In genomic region chr4:62697469-62697868, GRCm38 (mm10) we compare ENCODE assay signal across 7 mouse cellular contexts.
DNase-seq lines count a peak whose midpoint lies in the region; ATAC-seq lines count a peak whose summit lies in the region.

No protein-coding gene starts in this region.

- no peaks in the 10 kb centered on the region for H3K27me3 ChIP-seq in intestine, embryonic 15.5 days (replicated peaks)
- no peaks in the 10 kb centered on the region for H3K27me3 ChIP-seq in midbrain, embryonic 11.5 days (ENCODE audit: control insufficient read depth, insufficient read depth, low read length)

- DNase-seq in adrenal gland, adult 2 months, result peak; percentile 94
- peak; percentile 90 to 91 for DNase-seq in gastrocnemius, postnatal 36 days
- DNase-seq in left cerebral cortex, postnatal 10 days (ENCODE audit: extremely low spot score in 1 of 2, low spot score in 2 of 2), result peak; percentile 84 to 90
- DNase-seq in midbrain, embryonic 11.5 days (ENCODE audit: low spot score, missing footprints), result peak; percentile 98
- DNase-seq in spleen, postnatal 10 days (ENCODE audit: low spot score in 2 of 2), result peak; percentile 53 to 81

- peak overlapping the region; percentile 40; the same call in 1 of the 2 replicates for H3K27ac ChIP-seq in intestine, embryonic 15.5 days
- no peak overlapping the region for H3K27ac ChIP-seq in midbrain, embryonic 11.5 days (ENCODE audit: low read depth, low read length)

- no peaks in the 10 kb centered on the region for H3K9me3 ChIP-seq in intestine, embryonic 15.5 days
- H3K9me3 ChIP-seq in midbrain, embryonic 11.5 days (ENCODE audit: control insufficient read depth, low read length), result no peaks in the 10 kb centered on the region

- H3K9ac ChIP-seq in intestine, embryonic 15.5 days, result no peak overlapping the region
- H3K9ac ChIP-seq in midbrain, embryonic 11.5 days (ENCODE audit: low read length), result no peak overlapping the region

- no peak overlapping the region for H3K4me3 ChIP-seq in intestine, embryonic 15.5 days (replicated peaks)
- H3K4me3 ChIP-seq in midbrain, embryonic 11.5 days (ENCODE audit: low read depth, low read length), result no peak overlapping the region

- H3K4me2 ChIP-seq in intestine, embryonic 15.5 days (replicated peaks), result no peak overlapping the region
- H3K4me2 ChIP-seq in midbrain, embryonic 11.5 days, result no peak overlapping the region

- peaks cover 14% of the 10 kb centered on the region; the same call in 1 of the 2 replicates for H3K36me3 ChIP-seq in intestine, embryonic 15.5 days
- peaks cover 10% of the 10 kb centered on the region; the same call in 1 of the 2 replicates for H3K36me3 ChIP-seq in midbrain, embryonic 11.5 days (ENCODE audit: control insufficient read depth, insufficient read depth, low read length)

- peaks cover 54% of the 10 kb centered on the region for H3K4me1 ChIP-seq in intestine, embryonic 15.5 days (replicated peaks)
- H3K4me1 ChIP-seq in midbrain, embryonic 11.5 days (ENCODE audit: control insufficient read depth, insufficient read depth, low read length), result peaks cover 15% of the 10 kb centered on the region

- intact Hi-C loops in gastrocnemius, postnatal 36 days (cut with DNase I), result loop anchor here (1.0 kb wide), 1 partner anchor 64 kb away; no protein-coding TSS in a partner anchor
- intact Hi-C loops in left cerebral cortex, postnatal 10 days (cut with DNase I), result loop anchor here (2.0 to 5.0 kb wide), 2 partner anchors 75 to 137 kb away; no protein-coding TSS in a partner anchor

- ATAC-seq in common myeloid progenitor, adult 5-6 weeks (replicated peaks; ENCODE audit: low read depth, poor library complexity, severe bottlenecking), result peak; percentile 61
- ATAC-seq in intestine, embryonic 15.5 days, result peak; percentile 44
- peak; percentile 19; the same call in 1 of the 2 replicates for ATAC-seq in midbrain, embryonic 11.5 days (ENCODE audit: low FRiP score)

- WGBS in intestine, embryonic 15.5 days, result 30% methylated on average over 2 of the region's 2 CpGs
- WGBS in midbrain, embryonic 11.5 days, result 44% methylated on average over 2 of the region's 2 CpGs
